Mouse (Mus musculus) MEL (cell line): ENCODE results near the gene Plxdc1. TPM values are rescaled to one million over a fixed set of nuclear protein-coding genes. Genes with fewer than 3 reads are reported as not detected.

Experiments
- DNase-seq: peaks from one replicate; pipeline ENCODE4 v3.0.0; 2011; ENCODE audit warnings: low read depth, low spot score
- H3K27ac ChIP-seq: 2 replicates; pipeline ENCODE4 v1.5.1; 2012; ENCODE audit warnings: low read depth, mild to moderate bottlenecking, control low read depth, low read length, moderate library complexity; ENCODE audit not compliant: control insufficient read depth
- H3K27me3 ChIP-seq, 2 experiments: fragments of 150-350 bp in 1 of 2; sonication (generic) in 1 of 2; 2 replicates each; pipeline ENCODE4 v1.6.1; 2012; ENCODE audit warnings: low read length in 2 of 2, mild to moderate bottlenecking in 2 of 2, improper control_type of control experiment in 1 of 2, moderate library complexity in 1 of 2; ENCODE audit not compliant: insufficient read depth in 2 of 2, control insufficient read depth in 1 of 2
- H3K36me3 ChIP-seq, 2 experiments: 2 replicates each; pipeline ENCODE4 v1.6.1; 2012 to 2014; ENCODE audit warnings: low read length in 2 of 2, improper control_type of control experiment in 1 of 2, inconsistent platforms in 1 of 2, mild to moderate bottlenecking in 1 of 2; ENCODE audit not compliant: insufficient read depth in 2 of 2, control insufficient read depth in 1 of 2
- H3K4me1 ChIP-seq, 2 experiments: fragments of 150-350 bp in 1 of 2; sonication (generic) in 1 of 2; 2 replicates each; pipeline ENCODE4 v1.6.1; 2012; ENCODE audit warnings: low read length in 2 of 2, improper control_type of control experiment in 1 of 2, mild to moderate bottlenecking in 1 of 2; ENCODE audit not compliant: insufficient read depth in 2 of 2, control insufficient read depth in 1 of 2
- H3K4me3 ChIP-seq, 2 experiments: fragments of 150-350 bp in 1 of 2; sonication (generic) in 1 of 2; 2 replicates each; pipeline ENCODE4 v1.5.1; 2012; ENCODE audit warnings: low read depth in 2 of 2, low read length in 2 of 2, mild to moderate bottlenecking in 2 of 2, moderate library complexity in 2 of 2, control low read depth in 1 of 2, improper control_type of control experiment in 1 of 2; ENCODE audit not compliant: control insufficient read depth in 1 of 2, insufficient read depth in 1 of 2
- H3K79me2 ChIP-seq: 2 replicates; pipeline ENCODE4 v1.6.1; 2012; ENCODE audit warnings: mild to moderate bottlenecking, low read length, moderate library complexity; ENCODE audit not compliant: control insufficient read depth, poor library complexity, insufficient read depth
- H3K9ac ChIP-seq: 2 replicates; pipeline ENCODE4 v1.6.1; 2012; ENCODE audit warnings: low read depth, mild to moderate bottlenecking, control low read depth, low read length, moderate library complexity; ENCODE audit not compliant: control insufficient read depth, poor library complexity, severe bottlenecking
- H3K9me3 ChIP-seq: fragments of 150-350 bp; sonication (generic); replicated peaks from 2 replicates; pipeline ENCODE4 v1.6.1; 2012; ENCODE audit warnings: mild to moderate bottlenecking, low read length, improper control_type of control experiment, moderate library complexity; ENCODE audit not compliant: insufficient read depth
- ELF1 ChIP-seq: IDR thresholded peaks from 2 replicates; pipeline ENCODE4 v1.6.1; 2014; ENCODE audit warnings: low read depth, mild to moderate bottlenecking, inconsistent platforms, low read length, improper control_type of control experiment, moderate library complexity
- GABPA ChIP-seq: IDR thresholded peaks from 2 replicates; pipeline ENCODE4 v1.6.1; 2012; ENCODE audit warnings: low read depth, mild to moderate bottlenecking, inconsistent platforms, low read length, improper control_type of control experiment, moderate library complexity
- HCFC1 ChIP-seq: IDR thresholded peaks from 2 replicates; pipeline ENCODE4 v1.6.1; 2012; ENCODE audit warnings: low read depth, mild to moderate bottlenecking, inconsistent platforms, low read length, improper control_type of control experiment, moderate library complexity
- MAX ChIP-seq: IDR thresholded peaks from 2 replicates; pipeline ENCODE4 v1.6.1; 2011; ENCODE audit warnings: low read length, improper control_type of control experiment
- MEF2A ChIP-seq: IDR thresholded peaks from 2 replicates; pipeline ENCODE4 v1.6.1; 2014; ENCODE audit warnings: low read depth, mild to moderate bottlenecking, inconsistent platforms, low read length, improper control_type of control experiment; ENCODE audit not compliant: poor library complexity, insufficient replicate concordance, severe bottlenecking; ENCODE audit errors: extremely low read depth
- MXI1 ChIP-seq: IDR thresholded peaks from 2 replicates; pipeline ENCODE4 v1.6.1; 2011; ENCODE audit warnings: mild to moderate bottlenecking, low read depth, low read length, improper control_type of control experiment
- MYC ChIP-seq: IDR thresholded peaks from 2 replicates; pipeline ENCODE4 v1.6.1; 2011; ENCODE audit warnings: low read depth, mild to moderate bottlenecking, low read length, improper control_type of control experiment, moderate library complexity
- NRF1 ChIP-seq: IDR thresholded peaks from 2 replicates; pipeline ENCODE4 v1.6.1; 2014; ENCODE audit warnings: low read depth, mild to moderate bottlenecking, inconsistent platforms, low read length, improper control_type of control experiment, moderate library complexity; ENCODE audit not compliant: poor library complexity, insufficient read depth, severe bottlenecking
- POLR2A ChIP-seq, 2 experiments: IDR thresholded peaks; 2 replicates each; pipeline ENCODE4 v1.6.1; 2011 to 2012; ENCODE audit warnings: low read length in 2 of 2, mild to moderate bottlenecking in 2 of 2, control low read depth in 1 of 2, improper control_type of control experiment in 1 of 2, low read depth in 1 of 2, moderate library complexity in 1 of 2; ENCODE audit not compliant: control insufficient read depth in 1 of 2, insufficient read depth in 1 of 2, poor library complexity in 1 of 2
- POLR2AphosphoS2 ChIP-seq: IDR thresholded peaks from 2 replicates; pipeline ENCODE4 v1.6.1; 2011; ENCODE audit warnings: low read length, improper control_type of control experiment
- RCOR1 ChIP-seq: IDR thresholded peaks from 2 replicates; pipeline ENCODE4 v1.6.1; 2012; ENCODE audit warnings: low read depth, mild to moderate bottlenecking, inconsistent platforms, low read length, improper control_type of control experiment
- TAL1 ChIP-seq: IDR thresholded peaks from 2 replicates; pipeline ENCODE4 v1.6.1; 2012; ENCODE audit warnings: mild to moderate bottlenecking, inconsistent platforms, low read length, moderate library complexity, mixed read lengths
- TCF12 ChIP-seq: IDR thresholded peaks from 2 replicates; pipeline ENCODE4 v1.6.1; 2014; ENCODE audit warnings: low read depth, mild to moderate bottlenecking, inconsistent platforms, low read length, improper control_type of control experiment, moderate library complexity
- UBTF ChIP-seq: IDR thresholded peaks from 2 replicates; pipeline ENCODE4 v1.6.1; 2012; ENCODE audit warnings: low read depth, mild to moderate bottlenecking, inconsistent platforms, low read length, improper control_type of control experiment, moderate library complexity, borderline replicate concordance; ENCODE audit not compliant: insufficient read depth
- ZC3H11A ChIP-seq: IDR thresholded peaks from 2 replicates; pipeline ENCODE4 v1.6.1; 2012; ENCODE audit warnings: low read depth, mild to moderate bottlenecking, inconsistent platforms, low read length, improper control_type of control experiment
- ZKSCAN1 ChIP-seq: IDR thresholded peaks from 2 replicates; pipeline ENCODE4 v1.6.1; 2012; ENCODE audit warnings: low read depth, mild to moderate bottlenecking, inconsistent platforms, low read length, improper control_type of control experiment, moderate library complexity
- ZNF384 ChIP-seq: IDR thresholded peaks from 2 replicates; pipeline ENCODE4 v1.6.1; 2012; ENCODE audit warnings: low read depth, mild to moderate bottlenecking, inconsistent platforms, low read length, improper control_type of control experiment
- polyA plus RNA-seq, 2 experiments: library from polyadenylated mRNA; stranded (reverse) in 1 of 2; unstranded in 1 of 2; fragments of >175 nt in 1 of 2; fragments of >200 nt in 1 of 2; gene quantifications; 2 replicates each; pipeline versions ENCODE4 v1.2.1 to v1.2.4; 2012; ENCODE audit warnings: low replicate concordance in 2 of 2, low read depth in 1 of 2; ENCODE audit not compliant: insufficient read length in 2 of 2, insufficient read depth in 1 of 2, missing spikeins in 1 of 2
- total RNA-seq: library from RNA; depleted of rRNA; stranded (reverse); fragments of 300-350 nt; gene quantifications from 2 replicates; pipeline ENCODE4 v1.2.3, GENCODE M21; 2012

Gene Plxdc1
- total and polyA plus RNA-seq, 3 experiments: 13.1 to 24.5 TPM; not detected in 1

GRCm38 (mm10) chr11:97982721-97983120, 3.5 kb downstream of the Plxdc1 start:
- Histone ChIP-seq H3K4me3 (no peak overlapping the region), H3K27me3 (0 out of 4 replicates have a peak, but pooled peaks cover 0 to 1% of the 10 kb centered on the region in 2 experiments), H3K9me3 (no peaks in the 10 kb centered on the region), H3K36me3 (no peaks in the 10 kb centered on the region), H3K9ac (no peak overlapping the region), H3K79me2 (no peaks in the 10 kb centered on the region), H3K4me1 (peaks cover 0 to 6% of the 10 kb centered on the region in 2 experiments; a peak in 1 of 4 replicates), H3K27ac (no peak overlapping the region)
- no peak for DNase-seq
- TF ChIP-seq RCOR1: no peak
- TF ChIP-seq MXI1: no peak
- no peak for TF ChIP-seq ZNF384
- TF ChIP-seq GABPA: no peak
- no peak for TF ChIP-seq ZC3H11A

- peaks cover 0 to under 1% of the 10 kb centered on the region in 2 experiments; a peak in 1 of 4 replicates for H3K4me1 ChIP-seq
- no peaks in the 10 kb centered on the region for H3K36me3 ChIP-seq
- no peak overlapping the region for H3K27ac ChIP-seq
- no peaks in the 10 kb centered on the region for H3K9me3 ChIP-seq
- H3K79me2 ChIP-seq: no peaks in the 10 kb centered on the region
- TF ChIP-seq HCFC1 (no peak), TCF12 (no peak), NRF1 (no peak), ZKSCAN1 (no peak), POLR2A (IDR thresholded peaks at IDR 0.05; ENCODE audit: control insufficient read depth in 1 of 2, insufficient read depth in 1 of 2, low read depth in 1 of 2, low read length in 2 of 2, poor library complexity in 1 of 2) (no peak), TAL1 (no peak), MEF2A (no peak), UBTF (no peak), POLR2AphosphoS2 (no peak), MYC (no peak), ELF1 (no peak), RCOR1 (no peak), MAX (no peak)
- no peak for DNase-seq
- H3K9ac ChIP-seq: no peak overlapping the region
- H3K27me3 ChIP-seq: no peaks in the 10 kb centered on the region; a peak in 1 of 4 replicates
- no peak overlapping the region for H3K4me3 ChIP-seq
Observed at GRCm38 (mm10) chr11:97980531-97980966, 5.7 kb downstream of the Plxdc1 start.
